Mouse (Mus musculus): ENCODE results near the gene Crtc3. TPM values are rescaled to one million over a fixed set of nuclear protein-coding genes. Genes with fewer than 3 reads are reported as not detected.

Crtc3 gene
- polyA plus RNA-seq, 1 experiment from 2014 or later, result 14.0 TPM

- 0 out of 2 replicates have a peak, but pooled peaks cover 9% of the 10 kb centered on the region for H3K36me3 ChIP-seq (ENCODE audit: control insufficient read depth, insufficient read depth, low read length)
- 74% methylated on average over 6 of the region's 6 CpGs for whole genome bisulfite sequencing
Observed at GRCm38 (mm10) chr7:80631993-80632392, 56.7 kb downstream of the Crtc3 start.

GRCm38 (mm10) chr7:80631405-80631804 lies 57.3 kb downstream of the Crtc3 start:
- Histone ChIP-seq H3K9me3 (ENCODE audit: control insufficient read depth, low read length) (no peaks in the 10 kb centered on the region), H3K4me1 (ENCODE audit: control insufficient read depth, insufficient read depth, low read length) (peaks cover 8% of the 10 kb centered on the region), H3K4me2 (ENCODE audit: low read length) (no peak overlapping the region), H3K27ac (replicated peaks; ENCODE audit: low read depth, low read length) (no peak overlapping the region), H3K4me3 (replicated peaks; ENCODE audit: low read depth, low read length) (no peak overlapping the region), H3K36me3 (ENCODE audit: control insufficient read depth, insufficient read depth, low read length) (0 out of 2 replicates have a peak, but pooled peaks cover 9% of the 10 kb centered on the region), H3K27me3 (ENCODE audit: control insufficient read depth, insufficient read depth, low read length) (no peaks in the 10 kb centered on the region), H3K9ac (replicated peaks; ENCODE audit: low read length) (no peak overlapping the region)
- WGBS, result 78% methylated on average over 3 of the region's 3 CpGs
- DNase-seq (no peak), ATAC-seq (ENCODE audit: low FRiP score, low TSS enrichment) (no peak)

More at GRCm38 (mm10) chr7:80631993-80632392, 56.7 kb downstream of the Crtc3 start:
- ATAC-seq (ENCODE audit: low FRiP score, low TSS enrichment) (no peak), DNase-seq (no peak)
- H3K27me3 ChIP-seq (ENCODE audit: control insufficient read depth, insufficient read depth, low read length), result no peaks in the 10 kb centered on the region
- no peak overlapping the region for H3K4me2 ChIP-seq (ENCODE audit: low read length)
- no peaks in the 10 kb centered on the region for H3K9me3 ChIP-seq (ENCODE audit: control insufficient read depth, low read length)
- peaks cover 8% of the 10 kb centered on the region for H3K4me1 ChIP-seq (ENCODE audit: control insufficient read depth, insufficient read depth, low read length)
- H3K27ac ChIP-seq (replicated peaks; ENCODE audit: low read depth, low read length), result no peak overlapping the region
- no peak overlapping the region for H3K9ac ChIP-seq (replicated peaks; ENCODE audit: low read length)
- H3K4me3 ChIP-seq (replicated peaks; ENCODE audit: low read depth, low read length), result no peak overlapping the region

GRCm38 (mm10) chr7:80629369-80629768 lies 59.3 kb downstream of the Crtc3 start:
- 90% methylated on average over 12 of the region's 12 CpGs for WGBS
- Histone ChIP-seq H3K4me2 (ENCODE audit: low read length) (no peak overlapping the region), H3K27ac (replicated peaks; ENCODE audit: low read depth, low read length) (no peak overlapping the region), H3K4me3 (replicated peaks; ENCODE audit: low read depth, low read length) (no peak overlapping the region), H3K9ac (replicated peaks; ENCODE audit: low read length) (no peak overlapping the region), H3K36me3 (ENCODE audit: control insufficient read depth, insufficient read depth, low read length) (0 out of 2 replicates have a peak, but pooled peaks cover 9% of the 10 kb centered on the region), H3K4me1 (ENCODE audit: control insufficient read depth, insufficient read depth, low read length) (no peaks in the 10 kb centered on the region), H3K27me3 (ENCODE audit: control insufficient read depth, insufficient read depth, low read length) (no peaks in the 10 kb centered on the region), H3K9me3 (ENCODE audit: control insufficient read depth, low read length) (no peaks in the 10 kb centered on the region)
- DNase-seq (no peak), ATAC-seq (ENCODE audit: low FRiP score, low TSS enrichment) (no peak)

GRCm38 (mm10) chr7:80628708-80629183 lies 59.9 kb downstream of the Crtc3 start:
- Histone ChIP-seq H3K4me2 (ENCODE audit: low read length) (no peak overlapping the region), H3K27me3 (ENCODE audit: control insufficient read depth, insufficient read depth, low read length) (no peaks in the 10 kb centered on the region), H3K36me3 (ENCODE audit: control insufficient read depth, insufficient read depth, low read length) (0 out of 2 replicates have a peak, but pooled peaks cover 9% of the 10 kb centered on the region), H3K4me3 (replicated peaks; ENCODE audit: low read depth, low read length) (no peak overlapping the region), H3K27ac (replicated peaks; ENCODE audit: low read depth, low read length) (no peak overlapping the region), H3K9ac (replicated peaks; ENCODE audit: low read length) (no peak overlapping the region), H3K9me3 (ENCODE audit: control insufficient read depth, low read length) (no peaks in the 10 kb centered on the region), H3K4me1 (ENCODE audit: control insufficient read depth, insufficient read depth, low read length) (no peaks in the 10 kb centered on the region)
- peak; percentile 30 for DNase-seq
- WGBS, result 66% methylated on average over 8 of the region's 8 CpGs
- ATAC-seq (ENCODE audit: low FRiP score, low TSS enrichment), result no peak

GRCm38 (mm10) chr7:80626943-80627342 lies 61.7 kb downstream of the Crtc3 start:
- DNase-seq (no peak), ATAC-seq (ENCODE audit: low FRiP score, low TSS enrichment) (no peak)
- Histone ChIP-seq H3K9ac (replicated peaks; ENCODE audit: low read length) (no peak overlapping the region), H3K4me3 (replicated peaks; ENCODE audit: low read depth, low read length) (no peak overlapping the region), H3K27ac (replicated peaks; ENCODE audit: low read depth, low read length) (no peak overlapping the region), H3K27me3 (ENCODE audit: control insufficient read depth, insufficient read depth, low read length) (no peaks in the 10 kb centered on the region), H3K9me3 (ENCODE audit: control insufficient read depth, low read length) (no peaks in the 10 kb centered on the region), H3K4me2 (ENCODE audit: low read length) (no peak overlapping the region), H3K36me3 (ENCODE audit: control insufficient read depth, insufficient read depth, low read length) (0 out of 2 replicates have a peak, but pooled peaks cover 9% of the 10 kb centered on the region), H3K4me1 (ENCODE audit: control insufficient read depth, insufficient read depth, low read length) (no peaks in the 10 kb centered on the region)
- 87% methylated on average over 5 of the region's 5 CpGs for WGBS

GRCm38 (mm10) chr7:80625841-80626240 lies 62.8 kb downstream of the Crtc3 start:
- no peak overlapping the region for H3K4me2 ChIP-seq (ENCODE audit: low read length)
- 86% methylated on average over 7 of the region's 7 CpGs for WGBS

GRCm38 (mm10) chr7:80623276-80623675 lies 65.4 kb downstream of the Crtc3 start:
- no peak overlapping the region for H3K27ac ChIP-seq (replicated peaks; ENCODE audit: low read depth, low read length)
- H3K4me1 ChIP-seq (ENCODE audit: control insufficient read depth, insufficient read depth, low read length), result no peaks in the 10 kb centered on the region
- WGBS, result 93% methylated on average over 5 of the region's 5 CpGs
- ATAC-seq (ENCODE audit: low FRiP score, low TSS enrichment) (no peak), DNase-seq (no peak)
- H3K9ac ChIP-seq (replicated peaks; ENCODE audit: low read length), result no peak overlapping the region
- no peaks in the 10 kb centered on the region for H3K9me3 ChIP-seq (ENCODE audit: control insufficient read depth, low read length)
- no peak overlapping the region for H3K4me3 ChIP-seq (replicated peaks; ENCODE audit: low read depth, low read length)
- H3K4me2 ChIP-seq (ENCODE audit: low read length), result no peak overlapping the region
- 0 out of 2 replicates have a peak, but pooled peaks cover 6% of the 10 kb centered on the region for H3K36me3 ChIP-seq (ENCODE audit: control insufficient read depth, insufficient read depth, low read length)
- H3K27me3 ChIP-seq (ENCODE audit: control insufficient read depth, insufficient read depth, low read length), result no peaks in the 10 kb centered on the region

More at GRCm38 (mm10) chr7:80625841-80626240, 62.8 kb downstream of the Crtc3 start:
- Histone ChIP-seq H3K36me3 (ENCODE audit: control insufficient read depth, insufficient read depth, low read length) (0 out of 2 replicates have a peak, but pooled peaks cover 13% of the 10 kb centered on the region), H3K4me1 (ENCODE audit: control insufficient read depth, insufficient read depth, low read length) (no peaks in the 10 kb centered on the region), H3K4me3 (replicated peaks; ENCODE audit: low read depth, low read length) (no peak overlapping the region), H3K27ac (replicated peaks; ENCODE audit: low read depth, low read length) (no peak overlapping the region), H3K9me3 (ENCODE audit: control insufficient read depth, low read length) (no peaks in the 10 kb centered on the region), H3K27me3 (ENCODE audit: control insufficient read depth, insufficient read depth, low read length) (no peaks in the 10 kb centered on the region), H3K9ac (replicated peaks; ENCODE audit: low read length) (no peak overlapping the region)
- no peak for DNase-seq
- no peak for ATAC-seq (ENCODE audit: low FRiP score, low TSS enrichment)

- no peak overlapping the region for H3K9ac ChIP-seq (replicated peaks; ENCODE audit: low read length)
- no peaks in the 10 kb centered on the region for H3K4me1 ChIP-seq (ENCODE audit: control insufficient read depth, insufficient read depth, low read length)
- no peak for ATAC-seq (ENCODE audit: low FRiP score, low TSS enrichment)
- H3K9me3 ChIP-seq (ENCODE audit: control insufficient read depth, low read length), result no peaks in the 10 kb centered on the region
- 82% methylated on average over 9 of the region's 9 CpGs for WGBS
- no peak overlapping the region for H3K4me2 ChIP-seq (ENCODE audit: low read length)
- DNase-seq, result no peak
- H3K4me3 ChIP-seq (replicated peaks; ENCODE audit: low read depth, low read length), result no peak overlapping the region
- H3K27me3 ChIP-seq (ENCODE audit: control insufficient read depth, insufficient read depth, low read length), result no peaks in the 10 kb centered on the region
- H3K27ac ChIP-seq (replicated peaks; ENCODE audit: low read depth, low read length), result no peak overlapping the region
- H3K36me3 ChIP-seq (ENCODE audit: control insufficient read depth, insufficient read depth, low read length), result no peaks in the 10 kb centered on the region; the same call in 1 of the 2 replicates
Observed at GRCm38 (mm10) chr7:80616096-80616495, 72.6 kb downstream of the Crtc3 start.

GRCm38 (mm10) chr7:80614042-80614441 lies 74.6 kb downstream of the Crtc3 start:
- WGBS, result 93% methylated on average over 3 of the region's 3 CpGs
- H3K4me3 ChIP-seq (replicated peaks; ENCODE audit: low read depth, low read length), result no peak overlapping the region
- H3K9me3 ChIP-seq (ENCODE audit: control insufficient read depth, low read length), result no peaks in the 10 kb centered on the region
- ATAC-seq (ENCODE audit: low FRiP score, low TSS enrichment), result no peak
- no peaks in the 10 kb centered on the region for H3K4me1 ChIP-seq (ENCODE audit: control insufficient read depth, insufficient read depth, low read length)
- H3K27ac ChIP-seq (replicated peaks; ENCODE audit: low read depth, low read length), result no peak overlapping the region
- no peaks in the 10 kb centered on the region for H3K27me3 ChIP-seq (ENCODE audit: control insufficient read depth, insufficient read depth, low read length)
- DNase-seq, result no peak
- H3K4me2 ChIP-seq (ENCODE audit: low read length), result no peak overlapping the region
- H3K9ac ChIP-seq (replicated peaks; ENCODE audit: low read length), result no peak overlapping the region
- no peaks in the 10 kb centered on the region; the same call in 1 of the 2 replicates for H3K36me3 ChIP-seq (ENCODE audit: control insufficient read depth, insufficient read depth, low read length)
